ENCODE assay signal across 8 mouse cellular contexts in the genomic region with DNA sequence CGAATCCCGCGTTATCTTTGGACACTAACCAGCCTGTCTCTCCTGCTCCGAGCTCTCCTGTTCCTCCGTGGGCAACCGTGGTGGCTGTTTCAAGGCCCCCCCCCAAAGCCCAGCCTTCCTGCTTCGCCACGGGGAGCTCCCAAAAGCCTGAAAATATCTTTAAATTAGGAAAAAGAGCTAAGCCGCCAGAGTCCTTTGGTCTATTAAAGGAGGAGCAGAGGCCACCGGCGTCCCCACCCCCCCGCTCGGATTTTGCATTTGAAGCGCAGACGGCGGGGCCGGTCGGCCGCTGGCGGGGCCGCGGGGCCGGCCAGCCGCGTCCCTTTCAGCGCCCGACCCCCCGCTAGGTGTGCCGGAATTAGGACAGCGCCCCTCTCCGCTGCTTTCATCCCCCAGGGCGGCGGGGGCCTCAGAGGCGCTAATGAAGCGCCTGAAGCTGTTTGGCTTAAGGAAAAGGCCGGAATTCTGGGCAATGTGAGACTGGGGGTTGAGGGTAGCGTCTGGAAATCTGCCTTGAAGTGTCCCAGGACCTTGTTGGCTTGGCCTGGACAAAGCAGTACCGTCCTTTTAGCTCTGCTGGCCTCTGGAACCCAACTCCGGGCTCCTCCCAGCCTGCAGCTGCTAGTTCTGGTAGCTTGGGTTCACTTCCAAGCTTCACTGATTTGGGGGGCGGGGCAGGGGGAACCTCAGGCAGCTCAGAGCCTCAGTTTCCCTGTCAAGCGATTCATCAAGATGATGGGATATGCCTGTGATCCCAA. TPM values are rescaled to one million over a fixed set of nuclear protein-coding genes. Genes with fewer than 3 reads are reported as not detected.
A peak's percentile ranks its signal among the peaks of the same experiment; 100 is the strongest.
DNase-seq lines count a peak whose midpoint lies in the region; ATAC-seq lines count a peak whose summit lies in the region.

No protein-coding gene starts in this region.

- WGBS in embryonic facial prominence, embryonic 14.5 days = 1% methylated on average over 38 of the region's 41 CpGs
- under 1% methylated on average over 41 of the region's 41 CpGs for WGBS in intestine, embryonic 14.5 days

- peaks cover 10% of the 10 kb centered on the region for H3K4me1 ChIP-seq in embryonic facial prominence, embryonic 14.5 days (ENCODE audit: control insufficient read depth, insufficient read depth, low read length)
- peaks cover 13% of the 10 kb centered on the region for H3K4me1 ChIP-seq in intestine, embryonic 14.5 days (replicated peaks; ENCODE audit: control insufficient read depth, insufficient read depth, low read length)

- ATAC-seq in cerebellum, adult (ENCODE audit: insufficient number of reproducible peaks, low FRiP score, low TSS enrichment) = peak; percentile 21; the same call in 1 of the 2 replicates
- no peak for ATAC-seq in embryonic facial prominence, embryonic 14.5 days (ENCODE audit: low read depth)
- no peak for ATAC-seq in intestine, embryonic 14.5 days (replicated peaks; ENCODE audit: low FRiP score, low TSS enrichment, low read depth)

- peak overlapping the region; percentile 72 for H3K4me3 ChIP-seq in embryonic facial prominence, embryonic 14.5 days (ENCODE audit: low read depth, low read length)
- peak overlapping the region; percentile 64 for H3K4me3 ChIP-seq in intestine, embryonic 14.5 days (ENCODE audit: low read depth, low read length)

- peaks cover 9% of the 10 kb centered on the region; the same call in 1 of the 2 replicates for H3K27me3 ChIP-seq in embryonic facial prominence, embryonic 14.5 days (replicated peaks; ENCODE audit: control insufficient read depth, insufficient read depth, low read length)
- 0 out of 2 replicates have a peak, but pooled peaks cover 9% of the 10 kb centered on the region for H3K27me3 ChIP-seq in intestine, embryonic 14.5 days (replicated peaks; ENCODE audit: control insufficient read depth, insufficient read depth, low read length)

- no peaks in the 10 kb centered on the region for H3K36me3 ChIP-seq in embryonic facial prominence, embryonic 14.5 days (ENCODE audit: control insufficient read depth, insufficient read depth, low read length)
- no peaks in the 10 kb centered on the region for H3K36me3 ChIP-seq in intestine, embryonic 14.5 days (ENCODE audit: control insufficient read depth, insufficient read depth, low read length)

- H3K4me2 ChIP-seq in embryonic facial prominence, embryonic 14.5 days (ENCODE audit: low read depth, low read length) = peak overlapping the region; percentile 96
- peak overlapping the region; percentile 69 for H3K4me2 ChIP-seq in intestine, embryonic 14.5 days (ENCODE audit: low read length)

- no peak for DNase-seq in cerebellum, adult 11 months
- DNase-seq in ES-CJ7 (ENCODE audit: low read depth, low spot score) = peak; percentile 75
- no peak for DNase-seq in embryonic facial prominence, embryonic 14.5 days (ENCODE audit: low spot score)
- peak; percentile 75 for DNase-seq in intestine, embryonic 14.5 days (ENCODE audit: low spot score)
- peak; percentile 13 for DNase-seq in naive thymus-derived CD4-positive, alpha-beta T cell, adult 2 months (ENCODE audit: low read depth)
- DNase-seq in frontal cortex, postnatal 36 days (ENCODE audit: low spot score in 2 of 2) = no peak
- DNase-seq in gastrocnemius, postnatal 4 days (ENCODE audit: low spot score in 2 of 2) = no peak

- 0 out of 2 replicates have a peak overlapping the region, but pooled peaks have one; percentile 49 for H3K27ac ChIP-seq in embryonic facial prominence, embryonic 14.5 days (replicated peaks; ENCODE audit: low read depth, low read length)
- H3K27ac ChIP-seq in intestine, embryonic 14.5 days (ENCODE audit: low read depth) = peak overlapping the region; percentile 59; the same call in 1 of the 2 replicates

- H3K9me3 ChIP-seq in embryonic facial prominence, embryonic 14.5 days (ENCODE audit: control insufficient read depth, low read length) = no peaks in the 10 kb centered on the region
- no peaks in the 10 kb centered on the region for H3K9me3 ChIP-seq in intestine, embryonic 14.5 days (ENCODE audit: control insufficient read depth, low read length)

- H3K9ac ChIP-seq in embryonic facial prominence, embryonic 14.5 days (ENCODE audit: low read depth, low read length) = peak overlapping the region; percentile 84
- peak overlapping the region; percentile 75 for H3K9ac ChIP-seq in intestine, embryonic 14.5 days (ENCODE audit: low read length)

RNA-seq across cellular contexts. Expression of a gene that starts 23.6 kb away (rescaled TPM):
- polyA plus RNA-seq in embryonic facial prominence, embryonic 14.5 days (2014; fragmentation: Nextera tagmentation; extraction: Ambion mirVana) = 25.1 and 31.7 TPM in 2 replicates
- 21.8 and 24.9 TPM in 2 replicates for polyA plus RNA-seq in intestine, embryonic 14.5 days (2014; fragmentation: Nextera tagmentation; extraction: Ambion mirVana)
- total RNA-seq in gastrocnemius, postnatal 4 days (2021) = 10 to 100 TPM; 33.6 to 37.6 TPM

Comparison
In these comparisons a context has a peak if more than half of its experiments do, and no peak if none do; other contexts are left out.
1. DNase-seq: peak in ES-CJ7 (single experiment), intestine, embryonic 14.5 days (single experiment) and naive thymus-derived CD4-positive, alpha-beta T cell, adult 2 months (single experiment); none in cerebellum, adult 11 months (single experiment), embryonic facial prominence, embryonic 14.5 days (single experiment), frontal cortex, postnatal 36 days (0 of 2) and gastrocnemius, postnatal 4 days (0 of 2).